Mouse (Mus musculus) CD4-positive, CD25-positive, alpha-beta regulatory T cell (primary cell): ENCODE results near the gene Hist3h2ba. TPM values are rescaled to one million over a fixed set of nuclear protein-coding genes. Genes with fewer than 3 reads are reported as not detected.

ENCODE experiments used
- polyA plus RNA-seq: library from polyadenylated mRNA; unstranded; fragments of 100-300 nt; shearing (Covaris generic); gene quantifications from one replicate; pipeline ENCODE4 v1.2.1, GENCODE M21; 2017

Gene Hist3h2ba
- polyA plus RNA-seq = 22.4 TPM

DNA sequence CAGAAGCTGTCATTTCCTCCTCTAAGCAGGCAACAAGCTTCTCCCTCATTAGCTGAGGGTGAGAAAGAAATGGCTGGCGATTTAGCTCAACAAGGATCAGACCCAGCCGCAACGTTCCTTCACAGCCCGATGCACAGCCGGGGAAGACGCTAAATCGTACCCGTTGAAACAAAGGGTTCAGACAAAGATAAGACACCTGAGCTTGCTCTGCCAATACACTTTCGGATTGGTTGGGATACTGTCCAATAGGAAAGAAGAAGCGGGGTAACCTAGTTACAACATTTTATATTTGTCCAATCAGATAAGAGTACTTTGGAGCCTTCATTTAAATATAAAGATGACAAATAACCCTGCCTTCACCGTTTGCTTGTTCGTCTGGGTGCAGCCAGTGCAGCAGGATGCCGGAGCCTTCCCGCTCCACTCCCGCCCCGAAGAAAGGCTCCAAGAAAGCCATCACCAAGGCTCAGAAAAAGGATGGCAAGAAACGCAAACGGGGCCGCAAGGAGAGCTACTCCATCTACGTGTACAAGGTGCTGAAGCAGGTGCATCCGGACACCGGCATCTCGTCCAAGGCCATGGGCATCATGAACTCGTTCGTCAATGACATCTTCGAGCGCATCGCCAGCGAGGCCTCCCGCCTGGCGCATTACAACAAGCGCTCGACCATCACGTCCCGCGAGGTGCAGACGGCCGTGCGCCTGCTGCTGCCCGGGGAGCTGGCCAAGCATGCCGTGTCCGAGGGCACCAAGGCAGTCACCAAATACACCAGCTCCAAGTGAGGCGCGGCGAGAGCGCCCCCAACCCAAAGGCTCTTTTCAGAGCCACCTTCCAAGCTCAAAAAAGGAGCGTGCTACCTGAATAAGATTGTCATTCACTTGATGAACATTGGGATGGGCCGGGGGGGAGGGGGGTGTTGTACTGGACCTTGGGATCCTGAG is at the start of gene Hist3h2ba:
Gene Hist3h2ba (plus strand): TSS at position 379 of the 938 bp plus-strand sequence.

GRCm38 (mm10) chr11:58903511-58904409 is 45.0 kb upstream of the Hist3h2ba start, which contains the start of gene Zfp39:
Gene Zfp39, minus strand, starts transcription at chr11:58904225.

DNA sequence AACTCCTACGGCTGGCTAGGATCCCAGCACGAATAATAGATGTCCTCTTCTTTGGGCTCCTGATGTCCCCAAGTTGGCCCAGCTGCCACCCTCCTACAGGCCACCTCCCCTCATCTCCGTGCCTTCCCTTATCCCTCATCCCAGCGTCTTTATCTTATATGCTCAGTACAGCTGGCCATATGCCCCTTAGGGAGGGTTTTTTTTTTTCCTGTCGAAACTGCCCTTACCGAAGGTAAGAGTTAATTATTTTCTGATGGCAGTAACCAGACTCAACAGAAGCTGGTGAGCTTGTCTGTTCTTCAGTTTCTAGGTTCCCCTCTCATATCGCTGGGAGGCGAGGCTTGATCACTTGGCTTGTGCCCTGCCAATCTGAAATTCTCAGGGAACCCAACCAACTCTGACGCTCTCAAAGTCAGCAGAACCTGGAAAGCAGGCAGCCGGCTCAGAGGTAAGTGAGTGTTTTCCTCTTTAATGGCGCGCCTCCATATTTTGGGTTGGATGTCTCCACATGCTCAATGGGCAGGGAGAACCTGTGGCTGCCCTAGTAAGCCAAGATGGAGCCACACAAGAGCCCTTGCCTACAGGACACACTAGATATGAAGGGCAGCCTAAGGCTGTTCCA is 30.9 kb upstream of the Hist3h2ba start, which contains the start of gene Btnl10:
Gene Btnl10 (plus strand): TSS at position 164 of the 622 bp plus-strand sequence.

GRCm38 (mm10) chr11:58938322-58939087 is 10.2 kb upstream of the Hist3h2ba start, which contains the start of gene Rnf187:
Gene Rnf187, minus strand, starts transcription at chr11:58938916.

GRCm38 (mm10) chr11:58954420-58955142 is 5.9 kb downstream of the Hist3h2ba start, which contains the start of the genes Hist3h2a and Trim17:
Gene Hist3h2a, plus strand, starts transcription at chr11:58954685.
Gene Trim17, plus strand, starts transcription at chr11:58954685.

GRCm38 (mm10) chr11:58978027-58978705 is 29.4 kb downstream of the Hist3h2ba start, which contains the start of gene Trim11:
Gene Trim11, plus strand, starts transcription at chr11:58978093.

Other genes starting within 250 kb of the Hist3h2ba start
- not detected for gene Olfr319, start 249.8 kb upstream of the Hist3h2ba start, polyA plus RNA-seq
- not detected for gene Olfr318, start 224.9 kb upstream of the Hist3h2ba start, polyA plus RNA-seq
- gene Olfr317, start 209.7 kb upstream of the Hist3h2ba start, polyA plus RNA-seq = not detected
- not detected for gene Olfr316, start 196.2 kb upstream of the Hist3h2ba start, polyA plus RNA-seq
- not detected for gene Olfr315, start 175.7 kb upstream of the Hist3h2ba start, polyA plus RNA-seq
- gene Olfr314, start 166.0 kb upstream of the Hist3h2ba start, polyA plus RNA-seq = not detected
- gene Fam183b, start 147.0 kb upstream of the Hist3h2ba start, polyA plus RNA-seq = 0.66 TPM
- gene Olfr313, start 133.9 kb upstream of the Hist3h2ba start, polyA plus RNA-seq = not detected
- not detected for gene Olfr312, start 119.7 kb upstream of the Hist3h2ba start, polyA plus RNA-seq
- gene Olfr311, start 109.7 kb upstream of the Hist3h2ba start, polyA plus RNA-seq = not detected
- 10.4 TPM for gene Gm12258, start 101.8 kb upstream of the Hist3h2ba start, polyA plus RNA-seq
- 11.1 TPM for gene 2810021J22Rik, start 81.7 kb upstream of the Hist3h2ba start, polyA plus RNA-seq
- gene Zfp39, start 44.7 kb upstream of the Hist3h2ba start, polyA plus RNA-seq = 11.0 TPM
- not detected for gene Btnl10, start 31.0 kb upstream of the Hist3h2ba start, polyA plus RNA-seq
- gene Rnf187, start 10.0 kb upstream of the Hist3h2ba start, polyA plus RNA-seq = 302 TPM
- 20.4 TPM for gene Hist3h2a, start 5.8 kb downstream of the Hist3h2ba start, polyA plus RNA-seq
- 0.34 TPM for gene Trim17, start 5.8 kb downstream of the Hist3h2ba start, polyA plus RNA-seq
- gene Trim11, start 29.2 kb downstream of the Hist3h2ba start, polyA plus RNA-seq = 55.0 TPM
- gene Obscn, start 187.5 kb downstream of the Hist3h2ba start, polyA plus RNA-seq = 0.04 TPM
- gene Iba57, start 214.8 kb downstream of the Hist3h2ba start, polyA plus RNA-seq = 7.8 TPM
- gene Gjc2, start 234.3 kb downstream of the Hist3h2ba start, polyA plus RNA-seq = not detected
- 88.0 TPM for gene Guk1, start 243.3 kb downstream of the Hist3h2ba start, polyA plus RNA-seq